Mouse (Mus musculus) hindbrain, embryonic 12.5 days (tissue): ENCODE measurements at regions not wholly inside any gene's neighbourhood (a gene's known extent, or its start where the extent isn't known, plus 50 kb on each side); places are given as distances from the start of the nearest gene placed in this dataset.

ENCODE experiments used
- ATAC-seq: fragments of 200-750 bp; cut with Nextera tagmentation; 2 replicates; pipeline ENCODE4 v1.8.0; 2017; ENCODE audit warnings: moderate TSS enrichment; ENCODE audit not compliant: low FRiP score
- H3K27ac ChIP-seq: fragments of 300-500 bp; sonication (generic); 2 replicates; pipeline ENCODE4 v1.5.1; 2016; ENCODE audit warnings: mild to moderate bottlenecking
- H3K27me3 ChIP-seq: fragments of 300-500 bp; sonication (generic); 2 replicates; pipeline ENCODE4 v1.6.1; 2016; ENCODE audit warnings: mild to moderate bottlenecking
- H3K36me3 ChIP-seq: fragments of 300-500 bp; sonication (generic); 2 replicates; pipeline ENCODE4 v1.6.1; 2016; ENCODE audit warnings: mild to moderate bottlenecking
- H3K4me1 ChIP-seq: fragments of 300-500 bp; sonication (generic); 2 replicates; pipeline ENCODE4 v1.6.1; 2016
- H3K4me2 ChIP-seq: fragments of 300-500 bp; sonication (generic); replicated peaks from 2 replicates; pipeline ENCODE4 v1.6.1; 2016; ENCODE audit warnings: mild to moderate bottlenecking
- H3K4me3 ChIP-seq: fragments of 300-500 bp; sonication (generic); 2 replicates; pipeline ENCODE4 v1.5.1; 2016; ENCODE audit warnings: mild to moderate bottlenecking
- H3K9ac ChIP-seq: fragments of 300-500 bp; sonication (generic); 2 replicates; pipeline ENCODE4 v1.6.1; 2016; ENCODE audit warnings: mild to moderate bottlenecking, moderate library complexity
- H3K9me3 ChIP-seq: fragments of 300-500 bp; sonication (generic); replicated peaks from 2 replicates; pipeline ENCODE4 v1.6.1; 2016; ENCODE audit warnings: mild to moderate bottlenecking
- WGBS: fragments of 180-500 bp; shearing (Covaris S2); methylation state at CpG from one replicate; pipeline ENCODE4 v1.1.7; 2016; 5-methylcytosine and 5-hydroxymethylcytosine counted together

- Histone ChIP-seq H3K4me3 (no peak overlapping the region), H3K36me3 (no peaks in the 10 kb centered on the region), H3K4me2 (peak overlapping the region; percentile 25; the same call in 1 of the 2 replicates), H3K9ac (0 out of 2 replicates have a peak overlapping the region, but pooled peaks have one; percentile 29), H3K27me3 (no peaks in the 10 kb centered on the region), H3K27ac (peak overlapping the region; percentile 94), H3K9me3 (no peaks in the 10 kb centered on the region), H3K4me1 (peaks cover 35% of the 10 kb centered on the region)
- WGBS = 5% methylated on average over 24 of the region's 24 CpGs
- ATAC-seq = peak; percentile 94
Measured at GRCm38 (mm10) chr5:111554551-111555311, 137.6 kb downstream of the Mn1 start.

GRCm38 (mm10) chr5:111555312-111555957 lies 138.3 kb downstream of the Mn1 start:
- peak; percentile 53 for ATAC-seq
- Histone ChIP-seq H3K4me2 (peak overlapping the region; percentile 25; the same call in 1 of the 2 replicates), H3K36me3 (no peaks in the 10 kb centered on the region), H3K27me3 (no peaks in the 10 kb centered on the region), H3K9ac (0 out of 2 replicates have a peak overlapping the region, but pooled peaks have one; percentile 29), H3K4me3 (no peak overlapping the region), H3K4me1 (peaks cover 35% of the 10 kb centered on the region), H3K27ac (peak overlapping the region; percentile 94), H3K9me3 (no peaks in the 10 kb centered on the region)
- 2% methylated on average over 2 of the region's 5 CpGs for WGBS

- 45% methylated on average over 7 of the region's 7 CpGs for WGBS
- H3K36me3 ChIP-seq = no peaks in the 10 kb centered on the region
- no peak overlapping the region for H3K9ac ChIP-seq
- peaks cover 3% of the 10 kb centered on the region; the same call in 1 of the 2 replicates for H3K27me3 ChIP-seq
- no peak overlapping the region for H3K4me2 ChIP-seq
- H3K4me1 ChIP-seq = peaks cover 39% of the 10 kb centered on the region
- H3K4me3 ChIP-seq = no peak overlapping the region
- ATAC-seq = no peak
- peak overlapping the region; percentile 94 for H3K27ac ChIP-seq
- H3K9me3 ChIP-seq = no peaks in the 10 kb centered on the region
Measured at GRCm38 (mm10) chr5:111555981-111556380, 138.8 kb downstream of the Mn1 start.

- Histone ChIP-seq H3K36me3 (no peaks in the 10 kb centered on the region), H3K4me3 (no peak overlapping the region), H3K27ac (no peak overlapping the region), H3K27me3 (peaks cover 4% of the 10 kb centered on the region; the same call in 1 of the 2 replicates), H3K4me2 (no peak overlapping the region), H3K4me1 (peaks cover 26% of the 10 kb centered on the region), H3K9ac (no peak overlapping the region), H3K9me3 (no peaks in the 10 kb centered on the region)
- ATAC-seq = no peak
- WGBS = 53% methylated on average over 7 of the region's 9 CpGs
Measured at GRCm38 (mm10) chr5:111560432-111560831, 143.3 kb downstream of the Mn1 start.

GRCm38 (mm10) chr5:111561301-111561700 lies 144.1 kb downstream of the Mn1 start:
- Histone ChIP-seq H3K4me1 (peaks cover 17% of the 10 kb centered on the region), H3K27ac (no peak overlapping the region), H3K36me3 (no peaks in the 10 kb centered on the region), H3K9me3 (no peaks in the 10 kb centered on the region), H3K27me3 (peaks cover 4% of the 10 kb centered on the region; the same call in 1 of the 2 replicates), H3K9ac (no peak overlapping the region), H3K4me3 (no peak overlapping the region), H3K4me2 (no peak overlapping the region)
- 80% methylated on average over 10 of the region's 10 CpGs for WGBS
- ATAC-seq = no peak

- peak; percentile 29; the same call in 1 of the 2 replicates for ATAC-seq
- H3K9me3 ChIP-seq = no peaks in the 10 kb centered on the region
- H3K36me3 ChIP-seq = no peaks in the 10 kb centered on the region
- H3K27me3 ChIP-seq = peaks cover 3% of the 10 kb centered on the region; the same call in 1 of the 2 replicates
- peak overlapping the region; percentile 55 for H3K27ac ChIP-seq
- no peak overlapping the region for H3K4me2 ChIP-seq
- H3K9ac ChIP-seq = no peak overlapping the region
- H3K4me3 ChIP-seq = no peak overlapping the region
- peaks cover 43% of the 10 kb centered on the region for H3K4me1 ChIP-seq
- WGBS = 13% methylated on average over 10 of the region's 10 CpGs
Measured at GRCm38 (mm10) chr5:111570826-111571225, 153.7 kb downstream of the Mn1 start.

- Histone ChIP-seq H3K36me3 (no peaks in the 10 kb centered on the region), H3K4me1 (peaks cover 67% of the 10 kb centered on the region), H3K27ac (no peak overlapping the region), H3K4me3 (no peak overlapping the region), H3K4me2 (no peak overlapping the region), H3K27me3 (peaks cover 3% of the 10 kb centered on the region; the same call in 1 of the 2 replicates), H3K9me3 (no peaks in the 10 kb centered on the region), H3K9ac (no peak overlapping the region)
- ATAC-seq = no peak
- WGBS = 20% methylated on average over 13 of the region's 13 CpGs
Measured at GRCm38 (mm10) chr5:111573265-111573873, 156.2 kb downstream of the Mn1 start.

GRCm38 (mm10) chr5:111574219-111574840 lies 157.2 kb downstream of the Mn1 start:
- H3K27me3 ChIP-seq = peaks cover 3% of the 10 kb centered on the region; the same call in 1 of the 2 replicates
- H3K4me3 ChIP-seq = no peak overlapping the region
- no peak overlapping the region for H3K4me2 ChIP-seq
- no peaks in the 10 kb centered on the region for H3K36me3 ChIP-seq
- H3K9ac ChIP-seq = no peak overlapping the region
- H3K4me1 ChIP-seq = peaks cover 72% of the 10 kb centered on the region
- no peaks in the 10 kb centered on the region for H3K9me3 ChIP-seq
- 0 out of 2 replicates have a peak overlapping the region, but pooled peaks have one; percentile 12 for H3K27ac ChIP-seq
- WGBS = 20% methylated on average over 8 of the region's 8 CpGs
- ATAC-seq = no peak

GRCm38 (mm10) chr5:111575376-111575775 lies 158.2 kb downstream of the Mn1 start:
- H3K4me2 ChIP-seq = no peak overlapping the region
- peaks cover 81% of the 10 kb centered on the region for H3K4me1 ChIP-seq

GRCm38 (mm10) chr5:111577441-111577840 lies 156.3 kb upstream of the Gm26897 start:
- no peak for ATAC-seq
- Histone ChIP-seq H3K9me3 (no peaks in the 10 kb centered on the region), H3K4me3 (no peak overlapping the region), H3K4me2 (no peak overlapping the region), H3K36me3 (no peaks in the 10 kb centered on the region), H3K27ac (peak overlapping the region; percentile 80), H3K9ac (no peak overlapping the region), H3K4me1 (peaks cover 91% of the 10 kb centered on the region), H3K27me3 (peaks cover 3% of the 10 kb centered on the region; the same call in 1 of the 2 replicates)
- 30% methylated on average over 5 of the region's 5 CpGs for WGBS

More at GRCm38 (mm10) chr5:111575376-111575775, 158.2 kb downstream of the Mn1 start:
- Histone ChIP-seq H3K27me3 (peaks cover 3% of the 10 kb centered on the region; the same call in 1 of the 2 replicates), H3K4me3 (no peak overlapping the region), H3K36me3 (no peaks in the 10 kb centered on the region), H3K9ac (no peak overlapping the region), H3K9me3 (no peaks in the 10 kb centered on the region), H3K27ac (no peak overlapping the region)
- ATAC-seq = no peak
- 79% methylated on average over 5 of the region's 5 CpGs for WGBS

GRCm38 (mm10) chr5:111578088-111578487 lies 155.6 kb upstream of the Gm26897 start:
- Histone ChIP-seq H3K36me3 (no peaks in the 10 kb centered on the region), H3K27me3 (peaks cover under 1% of the 10 kb centered on the region; the same call in 1 of the 2 replicates), H3K9ac (no peak overlapping the region), H3K27ac (peak overlapping the region; percentile 80), H3K4me3 (no peak overlapping the region), H3K9me3 (no peaks in the 10 kb centered on the region), H3K4me1 (peaks cover 93% of the 10 kb centered on the region), H3K4me2 (no peak overlapping the region)
- no peak for ATAC-seq
- 27% methylated on average over 5 of the region's 5 CpGs for WGBS
